Mouse (Mus musculus): Measurements from ENCODE around the gene Tenm4.

Tenm4 gene

GRCm38 (mm10) chr7:96408161-96408889, 237.3 kb downstream of the Tenm4 start:
- no peak for DNase-seq (ENCODE audit: low spot score in 2 of 2)

GRCm38 (mm10) chr7:96409323-96409880, 238.4 kb downstream of the Tenm4 start:
- DNase-seq (ENCODE audit: low spot score in 2 of 2) = no peak

- DNase-seq (ENCODE audit: low spot score in 2 of 2) = no peak
Observed at GRCm38 (mm10) chr7:96413822-96414221, 242.8 kb downstream of the Tenm4 start.

GRCm38 (mm10) chr7:96414290-96415055, 243.4 kb downstream of the Tenm4 start:
- DNase-seq (ENCODE audit: low spot score in 2 of 2) = peak in 1 of 2 experiments; percentile 27

GRCm38 (mm10) chr7:96417251-96418004, 246.4 kb downstream of the Tenm4 start:
- DNase-seq (ENCODE audit: low spot score in 2 of 2) = peak; percentile 26 to 62

GRCm38 (mm10) chr7:96418146-96418545, 247.1 kb downstream of the Tenm4 start:
- DNase-seq (ENCODE audit: low spot score in 2 of 2) = no peak

GRCm38 (mm10) chr7:96420045-96420444, 249.0 kb downstream of the Tenm4 start:
- no peak for DNase-seq (ENCODE audit: low spot score in 2 of 2)

GRCm38 (mm10) chr7:96420926-96421605, 250.0 kb downstream of the Tenm4 start:
- DNase-seq (ENCODE audit: low spot score in 2 of 2) = peak; percentile 17 to 38

- no peak for DNase-seq (ENCODE audit: low spot score in 2 of 2)
Observed at GRCm38 (mm10) chr7:96426954-96427353, 255.9 kb downstream of the Tenm4 start.

GRCm38 (mm10) chr7:96433307-96433706, 262.3 kb downstream of the Tenm4 start:
- DNase-seq (ENCODE audit: low spot score in 2 of 2) = no peak

- DNase-seq (ENCODE audit: low spot score in 2 of 2) = no peak
Observed at GRCm38 (mm10) chr7:96438392-96438791, 267.3 kb downstream of the Tenm4 start.

- DNase-seq (ENCODE audit: low spot score in 2 of 2) = no peak
Observed at GRCm38 (mm10) chr7:96440161-96440707, 269.2 kb downstream of the Tenm4 start.

GRCm38 (mm10) chr7:96445771-96446170, 274.7 kb downstream of the Tenm4 start:
- DNase-seq (ENCODE audit: low spot score in 2 of 2) = no peak

GRCm38 (mm10) chr7:96447806-96448397, 276.9 kb downstream of the Tenm4 start:
- DNase-seq (ENCODE audit: low spot score in 2 of 2) = no peak

- no peak for DNase-seq (ENCODE audit: low spot score in 2 of 2)
Observed at GRCm38 (mm10) chr7:96455957-96456356, 284.9 kb downstream of the Tenm4 start.

- DNase-seq (ENCODE audit: low spot score in 2 of 2) = no peak
Observed at GRCm38 (mm10) chr7:96456618-96457017, 285.6 kb downstream of the Tenm4 start.

GRCm38 (mm10) chr7:96457891-96458290, 286.8 kb downstream of the Tenm4 start:
- no peak for DNase-seq (ENCODE audit: low spot score in 2 of 2)

GRCm38 (mm10) chr7:96458992-96459391, 287.9 kb downstream of the Tenm4 start:
- no peak for DNase-seq (ENCODE audit: low spot score in 2 of 2)

- DNase-seq (ENCODE audit: low spot score in 2 of 2) = no peak
Observed at GRCm38 (mm10) chr7:96466761-96467160, 295.7 kb downstream of the Tenm4 start.

GRCm38 (mm10) chr7:96470821-96471220, 299.8 kb downstream of the Tenm4 start:
- no peak for DNase-seq (ENCODE audit: low spot score in 2 of 2)

All from heart, adult 9 months (tissue).